Mouse (Mus musculus) kidney, postnatal 14 days (tissue): ENCODE data around the gene Aspdh.

ENCODE experiments used
- DNase-seq: peaks from one replicate; pipeline ENCODE4 v3.0.0; 2022; ENCODE audit warnings: mixed read lengths

Gene Aspdh

DNA sequence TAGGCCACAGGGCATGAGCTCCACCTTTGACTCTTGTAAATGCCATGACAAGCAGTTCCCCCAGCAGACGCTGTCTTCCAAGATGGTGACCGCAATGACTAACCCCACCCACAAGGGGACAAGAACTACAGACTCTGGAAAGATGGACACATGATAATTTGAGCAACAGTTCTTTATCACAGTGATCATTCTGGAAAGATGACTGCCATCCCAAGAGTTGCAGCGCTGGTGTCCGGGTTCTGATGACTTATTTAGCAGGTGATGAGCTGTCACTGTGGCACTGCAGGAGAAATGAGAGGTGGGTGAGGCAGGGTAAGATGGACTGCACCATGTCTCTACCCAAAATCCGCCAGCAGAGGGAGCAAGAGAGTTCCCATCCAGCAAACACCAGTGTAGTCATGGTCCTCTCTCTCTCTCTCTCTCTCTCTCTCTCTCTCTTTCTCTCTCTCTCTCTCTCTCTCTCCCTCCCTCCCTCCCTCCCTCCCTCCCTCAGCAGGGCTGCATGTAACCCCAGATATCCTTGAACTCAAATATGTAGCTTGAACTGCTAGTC, 36.4 kb downstream of the Aspdh start:
- peak; percentile 69 for DNase-seq

GRCm38 (mm10) chr7:44507491-44507890, 42.3 kb downstream of the Aspdh start:
- no peak for DNase-seq
